Mouse (Mus musculus): ENCODE data around the gene Nr1i2. TPM values are rescaled to one million over a fixed set of nuclear protein-coding genes. Genes with fewer than 3 reads are reported as not detected.

Gene Nr1i2
- polyA plus RNA-seq, 1 experiment from 2014 or later: 0.26 TPM

- TF ChIP-seq CTCF (IDR thresholded peaks at IDR 0.05; ENCODE audit: low read depth): no peak
- Histone ChIP-seq H3K4me2 (ENCODE audit: low read length) (no peak overlapping the region), H3K9me3 (replicated peaks; ENCODE audit: low read length) (no peaks in the 10 kb centered on the region), H3K9ac (ENCODE audit: low read depth, low read length) (no peak overlapping the region), H3K36me3 (ENCODE audit: insufficient read depth, low read length) (no peaks in the 10 kb centered on the region), H3K4me1 (replicated peaks; ENCODE audit: insufficient read depth, low read length) (peaks cover 6% of the 10 kb centered on the region; the same call in 1 of the 2 replicates), H3K27me3 (ENCODE audit: insufficient read depth, low read length) (no peaks in the 10 kb centered on the region), H3K4me3 (replicated peaks; ENCODE audit: low read depth, low read length) (no peak overlapping the region), H3K27ac (no peak overlapping the region)
- ATAC-seq (replicated peaks; ENCODE audit: low FRiP score, low read depth) (0 out of 2 replicates have a peak, but pooled peaks have one; percentile 60), DNase-seq (ENCODE audit: low spot score) (no peak)
- WGBS: 17% methylated on average over 6 of the region's 6 CpGs
These were observed 5.8 kb downstream of the Nr1i2 start for GRCm38 (mm10) chr16:38288851-38289250.

GRCm38 (mm10) chr16:38287762-38288161 is 6.9 kb downstream of the Nr1i2 start:
- no peaks in the 10 kb centered on the region for H3K9me3 ChIP-seq (replicated peaks; ENCODE audit: low read length)
- H3K27me3 ChIP-seq (ENCODE audit: insufficient read depth, low read length): no peaks in the 10 kb centered on the region
- H3K36me3 ChIP-seq (ENCODE audit: insufficient read depth, low read length): no peaks in the 10 kb centered on the region
- DNase-seq (ENCODE audit: low spot score): no peak
- 89% methylated on average over 3 of the region's 3 CpGs for WGBS
- H3K9ac ChIP-seq (ENCODE audit: low read depth, low read length): no peak overlapping the region
- TF ChIP-seq CTCF (IDR thresholded peaks at IDR 0.05; ENCODE audit: low read depth): no peak
- peaks cover 6% of the 10 kb centered on the region; the same call in 1 of the 2 replicates for H3K4me1 ChIP-seq (replicated peaks; ENCODE audit: insufficient read depth, low read length)
- no peak overlapping the region for H3K27ac ChIP-seq
- no peak overlapping the region for H3K4me3 ChIP-seq (replicated peaks; ENCODE audit: low read depth, low read length)
- no peak overlapping the region for H3K4me2 ChIP-seq (ENCODE audit: low read length)
- ATAC-seq (replicated peaks; ENCODE audit: low FRiP score, low read depth): no peak

- Histone ChIP-seq H3K9ac (ENCODE audit: low read depth, low read length) (no peak overlapping the region), H3K27ac (no peak overlapping the region), H3K27me3 (ENCODE audit: insufficient read depth, low read length) (no peaks in the 10 kb centered on the region), H3K9me3 (replicated peaks; ENCODE audit: low read length) (no peaks in the 10 kb centered on the region), H3K4me3 (replicated peaks; ENCODE audit: low read depth, low read length) (no peak overlapping the region), H3K4me2 (ENCODE audit: low read length) (no peak overlapping the region), H3K4me1 (replicated peaks; ENCODE audit: insufficient read depth, low read length) (peaks cover 6% of the 10 kb centered on the region; the same call in 1 of the 2 replicates), H3K36me3 (ENCODE audit: insufficient read depth, low read length) (no peaks in the 10 kb centered on the region)
- 82% methylated on average over 6 of the region's 6 CpGs for WGBS
- no peak for TF ChIP-seq CTCF (IDR thresholded peaks at IDR 0.05; ENCODE audit: low read depth)
- DNase-seq (ENCODE audit: low spot score) (no peak), ATAC-seq (replicated peaks; ENCODE audit: low FRiP score, low read depth) (no peak)
These were observed 7.3 kb downstream of the Nr1i2 start for GRCm38 (mm10) chr16:38287357-38287756.

- no peaks in the 10 kb centered on the region for H3K36me3 ChIP-seq (ENCODE audit: insufficient read depth, low read length)
- no peak overlapping the region for H3K4me2 ChIP-seq (ENCODE audit: low read length)
- no peak overlapping the region for H3K4me3 ChIP-seq (replicated peaks; ENCODE audit: low read depth, low read length)
- no peak overlapping the region for H3K27ac ChIP-seq
- TF ChIP-seq CTCF (IDR thresholded peaks at IDR 0.05; ENCODE audit: low read depth): no peak
- H3K9ac ChIP-seq (ENCODE audit: low read depth, low read length): no peak overlapping the region
- WGBS: 71% methylated on average over 4 of the region's 4 CpGs
- H3K27me3 ChIP-seq (ENCODE audit: insufficient read depth, low read length): no peaks in the 10 kb centered on the region
- DNase-seq (ENCODE audit: low spot score) (no peak), ATAC-seq (replicated peaks; ENCODE audit: low FRiP score, low read depth) (no peak)
- H3K4me1 ChIP-seq (replicated peaks; ENCODE audit: insufficient read depth, low read length): peaks cover 6% of the 10 kb centered on the region; the same call in 1 of the 2 replicates
- no peaks in the 10 kb centered on the region for H3K9me3 ChIP-seq (replicated peaks; ENCODE audit: low read length)
These were observed 8.1 kb downstream of the Nr1i2 start for GRCm38 (mm10) chr16:38286541-38286940.

DNA sequence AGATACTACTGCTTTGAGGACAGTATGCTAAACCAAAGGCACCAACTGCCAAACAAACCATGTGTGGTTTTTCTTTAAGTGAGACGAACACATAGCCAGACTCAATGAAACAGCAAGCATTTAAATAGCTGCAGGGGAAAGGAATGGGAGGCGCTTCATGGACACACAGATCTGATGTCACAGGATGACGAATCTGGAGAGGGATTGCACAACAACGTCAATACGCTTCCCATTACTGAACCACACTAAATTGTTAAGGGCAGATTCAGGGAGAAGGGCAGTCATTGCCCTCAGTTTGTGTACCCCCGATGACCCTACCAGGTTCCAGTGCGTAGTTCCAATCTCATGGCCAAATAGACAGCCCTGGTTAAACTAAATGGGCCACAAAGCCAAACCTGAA is 8.8 kb downstream of the Nr1i2 start:
- Histone ChIP-seq H3K4me2 (ENCODE audit: low read length) (no peak overlapping the region), H3K9me3 (replicated peaks; ENCODE audit: low read length) (no peaks in the 10 kb centered on the region), H3K4me3 (replicated peaks; ENCODE audit: low read depth, low read length) (no peak overlapping the region), H3K36me3 (ENCODE audit: insufficient read depth, low read length) (no peaks in the 10 kb centered on the region), H3K4me1 (replicated peaks; ENCODE audit: insufficient read depth, low read length) (peaks cover 6% of the 10 kb centered on the region; the same call in 1 of the 2 replicates), H3K27me3 (ENCODE audit: insufficient read depth, low read length) (no peaks in the 10 kb centered on the region), H3K9ac (ENCODE audit: low read depth, low read length) (no peak overlapping the region), H3K27ac (no peak overlapping the region)
- ATAC-seq (replicated peaks; ENCODE audit: low FRiP score, low read depth) (no peak), DNase-seq (ENCODE audit: low spot score) (no peak)
- TF ChIP-seq CTCF (IDR thresholded peaks at IDR 0.05; ENCODE audit: low read depth): no peak
- WGBS: 76% methylated on average over 7 of the region's 7 CpGs

DNA sequence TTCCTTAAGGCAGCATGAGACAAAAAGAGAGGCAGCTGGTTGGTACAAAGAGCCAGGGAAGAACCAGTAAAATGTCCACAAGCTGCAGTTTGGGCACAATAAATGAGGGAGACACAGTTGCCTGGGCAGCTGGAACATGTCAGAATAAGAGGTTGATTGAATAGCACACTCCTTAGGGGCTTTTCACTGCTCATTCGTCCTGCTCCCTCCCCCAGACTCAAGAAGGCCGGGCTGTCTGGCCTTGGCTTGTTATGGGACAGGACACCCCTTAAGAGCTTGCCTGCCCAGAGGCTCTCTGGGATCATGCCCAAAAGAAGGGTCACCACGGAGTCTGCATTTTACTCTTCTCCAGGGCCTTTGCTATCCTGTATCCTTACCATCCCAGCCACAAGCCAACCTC is 11.3 kb downstream of the Nr1i2 start:
- no peak for TF ChIP-seq CTCF (IDR thresholded peaks at IDR 0.05; ENCODE audit: low read depth)
- Histone ChIP-seq H3K9me3 (replicated peaks; ENCODE audit: low read length) (no peaks in the 10 kb centered on the region), H3K27ac (no peak overlapping the region), H3K36me3 (ENCODE audit: insufficient read depth, low read length) (no peaks in the 10 kb centered on the region), H3K4me3 (replicated peaks; ENCODE audit: low read depth, low read length) (no peak overlapping the region), H3K27me3 (ENCODE audit: insufficient read depth, low read length) (no peaks in the 10 kb centered on the region), H3K9ac (ENCODE audit: low read depth, low read length) (no peak overlapping the region), H3K4me1 (replicated peaks; ENCODE audit: insufficient read depth, low read length) (no peaks in the 10 kb centered on the region), H3K4me2 (ENCODE audit: low read length) (no peak overlapping the region)
- 26% methylated on average over 3 of the region's 3 CpGs for WGBS
- 0 out of 2 replicates have a peak, but pooled peaks have one; percentile 42 for ATAC-seq (replicated peaks; ENCODE audit: low FRiP score, low read depth)
- DNase-seq (ENCODE audit: low spot score): no peak

- WGBS: 81% methylated on average over 7 of the region's 7 CpGs
- Histone ChIP-seq H3K9ac (ENCODE audit: low read depth, low read length) (no peak overlapping the region), H3K4me1 (replicated peaks; ENCODE audit: insufficient read depth, low read length) (no peaks in the 10 kb centered on the region), H3K27me3 (ENCODE audit: insufficient read depth, low read length) (no peaks in the 10 kb centered on the region), H3K36me3 (ENCODE audit: insufficient read depth, low read length) (no peaks in the 10 kb centered on the region), H3K4me3 (replicated peaks; ENCODE audit: low read depth, low read length) (no peak overlapping the region), H3K27ac (no peak overlapping the region), H3K9me3 (replicated peaks; ENCODE audit: low read length) (no peaks in the 10 kb centered on the region), H3K4me2 (ENCODE audit: low read length) (no peak overlapping the region)
- ATAC-seq (replicated peaks; ENCODE audit: low FRiP score, low read depth): peak; percentile 73
- TF ChIP-seq CTCF (IDR thresholded peaks at IDR 0.05; ENCODE audit: low read depth): no peak
- DNase-seq (ENCODE audit: low spot score): no peak
These were observed 12.0 kb downstream of the Nr1i2 start for GRCm38 (mm10) chr16:38282559-38283160.
